Mouse (Mus musculus) stomach, postnatal 0 days (tissue): ENCODE measurements around the gene Syt17.

Experiments
- CTCF ChIP-seq: IDR thresholded peaks from 2 replicates; pipeline ENCODE4 v1.5.1; 2016; ENCODE audit warnings: antibody characterized with exemption, low read depth, mild to moderate bottlenecking, moderate library complexity
- EP300 ChIP-seq: optimal IDR thresholded peaks from 2 replicates; pipeline ENCODE3; 2016; ENCODE audit warnings: antibody characterized with exemption

GRCm38 (mm10) chr7:118362258-118362657, 85.8 kb downstream of the Syt17 start:
- no peak for TF ChIP-seq CTCF
- TF ChIP-seq EP300 = no peak
